Mouse (Mus musculus) MEL (cell line): ENCODE measurements around the gene Vcl. TPM values are rescaled to one million over a fixed set of nuclear protein-coding genes. Genes with fewer than 3 reads are reported as not detected.

Experiments
- DNase-seq: peaks from one replicate; pipeline ENCODE4 v3.0.0; 2011; ENCODE audit warnings: low read depth, low spot score
- H3K27ac ChIP-seq: 2 replicates; pipeline ENCODE4 v1.5.1; 2012; ENCODE audit warnings: low read depth, mild to moderate bottlenecking, control low read depth, low read length, moderate library complexity; ENCODE audit not compliant: control insufficient read depth
- H3K27me3 ChIP-seq, 2 experiments: fragments of 150-350 bp in 1 of 2; sonication (generic) in 1 of 2; 2 replicates each; pipeline ENCODE4 v1.6.1; 2012; ENCODE audit warnings: low read length in 2 of 2, mild to moderate bottlenecking in 2 of 2, improper control_type of control experiment in 1 of 2, moderate library complexity in 1 of 2; ENCODE audit not compliant: insufficient read depth in 2 of 2, control insufficient read depth in 1 of 2
- H3K36me3 ChIP-seq, 2 experiments: 2 replicates each; pipeline ENCODE4 v1.6.1; 2012 to 2014; ENCODE audit warnings: low read length in 2 of 2, improper control_type of control experiment in 1 of 2, inconsistent platforms in 1 of 2, mild to moderate bottlenecking in 1 of 2; ENCODE audit not compliant: insufficient read depth in 2 of 2, control insufficient read depth in 1 of 2
- H3K4me1 ChIP-seq, 2 experiments: fragments of 150-350 bp in 1 of 2; sonication (generic) in 1 of 2; 2 replicates each; pipeline ENCODE4 v1.6.1; 2012; ENCODE audit warnings: low read length in 2 of 2, improper control_type of control experiment in 1 of 2, mild to moderate bottlenecking in 1 of 2; ENCODE audit not compliant: insufficient read depth in 2 of 2, control insufficient read depth in 1 of 2
- H3K4me3 ChIP-seq, 2 experiments: fragments of 150-350 bp in 1 of 2; sonication (generic) in 1 of 2; 2 replicates each; pipeline ENCODE4 v1.5.1; 2012; ENCODE audit warnings: low read depth in 2 of 2, low read length in 2 of 2, mild to moderate bottlenecking in 2 of 2, moderate library complexity in 2 of 2, control low read depth in 1 of 2, improper control_type of control experiment in 1 of 2; ENCODE audit not compliant: control insufficient read depth in 1 of 2, insufficient read depth in 1 of 2
- H3K79me2 ChIP-seq: 2 replicates; pipeline ENCODE4 v1.6.1; 2012; ENCODE audit warnings: mild to moderate bottlenecking, low read length, moderate library complexity; ENCODE audit not compliant: control insufficient read depth, poor library complexity, insufficient read depth
- H3K9ac ChIP-seq: 2 replicates; pipeline ENCODE4 v1.6.1; 2012; ENCODE audit warnings: low read depth, mild to moderate bottlenecking, control low read depth, low read length, moderate library complexity; ENCODE audit not compliant: control insufficient read depth, poor library complexity, severe bottlenecking
- H3K9me3 ChIP-seq: fragments of 150-350 bp; sonication (generic); replicated peaks from 2 replicates; pipeline ENCODE4 v1.6.1; 2012; ENCODE audit warnings: mild to moderate bottlenecking, low read length, improper control_type of control experiment, moderate library complexity; ENCODE audit not compliant: insufficient read depth
- BHLHE40 ChIP-seq: IDR thresholded peaks from 2 replicates; pipeline ENCODE4 v1.6.1; 2012; ENCODE audit warnings: low read depth, mild to moderate bottlenecking, inconsistent platforms, low read length, improper control_type of control experiment, borderline replicate concordance
- CHD1 ChIP-seq: IDR thresholded peaks from 2 replicates; pipeline ENCODE4 v1.6.1; 2012; ENCODE audit warnings: low read depth, mild to moderate bottlenecking, inconsistent platforms, low read length, improper control_type of control experiment
- CHD2 ChIP-seq: IDR thresholded peaks from 2 replicates; pipeline ENCODE4 v1.6.1; 2011; ENCODE audit warnings: low read length, improper control_type of control experiment
- CTCF ChIP-seq, 3 experiments: IDR thresholded peaks in 2 of 3; conservative IDR thresholded peaks in 1 of 3; 2 replicates each; pipeline ENCODE4 v1.5.1; 2011 to 2012; ENCODE audit warnings: low read length in 3 of 3, low read depth in 2 of 3, mild to moderate bottlenecking in 2 of 3, improper control_type of control experiment in 1 of 3, inconsistent platforms in 1 of 3, mixed read lengths in 1 of 3, moderate library complexity in 1 of 3; ENCODE audit not compliant: control insufficient read depth in 1 of 3, insufficient read depth in 1 of 3, poor library complexity in 1 of 3, severe bottlenecking in 1 of 3
- E2F4 ChIP-seq: IDR thresholded peaks from 2 replicates; pipeline ENCODE4 v1.6.1; 2011; ENCODE audit warnings: low read depth, low read length, improper control_type of control experiment, borderline replicate concordance
- ELF1 ChIP-seq: IDR thresholded peaks from 2 replicates; pipeline ENCODE4 v1.6.1; 2014; ENCODE audit warnings: low read depth, mild to moderate bottlenecking, inconsistent platforms, low read length, improper control_type of control experiment, moderate library complexity
- EP300 ChIP-seq, 2 experiments: IDR thresholded peaks; 2 replicates each; pipeline ENCODE4 v1.6.1; 2011; ENCODE audit warnings: improper control_type of control experiment in 2 of 2, low read length in 2 of 2, low read depth in 1 of 2, mild to moderate bottlenecking in 1 of 2
- ETS1 ChIP-seq: IDR thresholded peaks from 2 replicates; pipeline ENCODE4 v1.6.1; 2012; ENCODE audit warnings: low read depth, mild to moderate bottlenecking, inconsistent platforms, low read length, improper control_type of control experiment, moderate library complexity
- GABPA ChIP-seq: IDR thresholded peaks from 2 replicates; pipeline ENCODE4 v1.6.1; 2012; ENCODE audit warnings: low read depth, mild to moderate bottlenecking, inconsistent platforms, low read length, improper control_type of control experiment, moderate library complexity
- GATA1 ChIP-seq: IDR thresholded peaks from 2 replicates; pipeline ENCODE4 v1.6.1; 2011; ENCODE audit warnings: low read depth, low read length, improper control_type of control experiment
- HCFC1 ChIP-seq: IDR thresholded peaks from 2 replicates; pipeline ENCODE4 v1.6.1; 2012; ENCODE audit warnings: low read depth, mild to moderate bottlenecking, inconsistent platforms, low read length, improper control_type of control experiment, moderate library complexity
- JUND ChIP-seq: IDR thresholded peaks from 2 replicates; pipeline ENCODE4 v1.6.1; 2011; ENCODE audit warnings: low read depth, mild to moderate bottlenecking, improper control_type of control experiment, low read length
- KAT2A ChIP-seq: conservative IDR thresholded peaks from 2 replicates; pipeline ENCODE4 v1.6.1; 2012; ENCODE audit warnings: low read depth, low read length, improper control_type of control experiment, inconsistent platforms
- MAFK ChIP-seq: IDR thresholded peaks from 2 replicates; pipeline ENCODE4 v1.6.1; 2011; ENCODE audit warnings: low read depth, mild to moderate bottlenecking, low read length, improper control_type of control experiment, borderline replicate concordance
- MAX ChIP-seq: IDR thresholded peaks from 2 replicates; pipeline ENCODE4 v1.6.1; 2011; ENCODE audit warnings: low read length, improper control_type of control experiment
- MAZ ChIP-seq: IDR thresholded peaks from 2 replicates; pipeline ENCODE4 v1.6.1; 2012; ENCODE audit warnings: low read depth, mild to moderate bottlenecking, inconsistent platforms, low read length, improper control_type of control experiment
- MEF2A ChIP-seq: IDR thresholded peaks from 2 replicates; pipeline ENCODE4 v1.6.1; 2014; ENCODE audit warnings: low read depth, mild to moderate bottlenecking, inconsistent platforms, low read length, improper control_type of control experiment; ENCODE audit not compliant: poor library complexity, insufficient replicate concordance, severe bottlenecking; ENCODE audit errors: extremely low read depth
- MXI1 ChIP-seq: IDR thresholded peaks from 2 replicates; pipeline ENCODE4 v1.6.1; 2011; ENCODE audit warnings: mild to moderate bottlenecking, low read depth, low read length, improper control_type of control experiment
- MYB ChIP-seq: IDR thresholded peaks from 2 replicates; pipeline ENCODE4 v1.6.1; 2011; ENCODE audit warnings: mild to moderate bottlenecking, low read depth, low read length, improper control_type of control experiment
- MYC ChIP-seq: IDR thresholded peaks from 2 replicates; pipeline ENCODE4 v1.6.1; 2011; ENCODE audit warnings: low read depth, mild to moderate bottlenecking, low read length, improper control_type of control experiment, moderate library complexity
- NELFE ChIP-seq: IDR thresholded peaks from 2 replicates; pipeline ENCODE4 v1.6.1; 2011; ENCODE audit warnings: low read depth, low read length, improper control_type of control experiment
- NRF1 ChIP-seq: IDR thresholded peaks from 2 replicates; pipeline ENCODE4 v1.6.1; 2014; ENCODE audit warnings: low read depth, mild to moderate bottlenecking, inconsistent platforms, low read length, improper control_type of control experiment, moderate library complexity; ENCODE audit not compliant: poor library complexity, insufficient read depth, severe bottlenecking
- POLR2A ChIP-seq, 2 experiments: IDR thresholded peaks; 2 replicates each; pipeline ENCODE4 v1.6.1; 2011 to 2012; ENCODE audit warnings: low read length in 2 of 2, mild to moderate bottlenecking in 2 of 2, control low read depth in 1 of 2, improper control_type of control experiment in 1 of 2, low read depth in 1 of 2, moderate library complexity in 1 of 2; ENCODE audit not compliant: control insufficient read depth in 1 of 2, insufficient read depth in 1 of 2, poor library complexity in 1 of 2
- POLR2AphosphoS2 ChIP-seq: IDR thresholded peaks from 2 replicates; pipeline ENCODE4 v1.6.1; 2011; ENCODE audit warnings: low read length, improper control_type of control experiment
- POLR2AphosphoS5 ChIP-seq: IDR thresholded peaks from 2 replicates; pipeline ENCODE4 v1.6.1; 2012; ENCODE audit warnings: low read depth, borderline replicate concordance, mild to moderate bottlenecking, inconsistent platforms, low read length, moderate library complexity, mixed read lengths
- RCOR1 ChIP-seq: IDR thresholded peaks from 2 replicates; pipeline ENCODE4 v1.6.1; 2012; ENCODE audit warnings: low read depth, mild to moderate bottlenecking, inconsistent platforms, low read length, improper control_type of control experiment
- SIN3A ChIP-seq: IDR thresholded peaks from 2 replicates; pipeline ENCODE4 v1.6.1; 2012; ENCODE audit warnings: low read length, improper control_type of control experiment, inconsistent platforms
- TAL1 ChIP-seq: IDR thresholded peaks from 2 replicates; pipeline ENCODE4 v1.6.1; 2012; ENCODE audit warnings: mild to moderate bottlenecking, inconsistent platforms, low read length, moderate library complexity, mixed read lengths
- TBP ChIP-seq: IDR thresholded peaks from 2 replicates; pipeline ENCODE4 v1.8.0; 2011; ENCODE audit warnings: low read depth, low read length, improper control_type of control experiment
- TCF12 ChIP-seq: IDR thresholded peaks from 2 replicates; pipeline ENCODE4 v1.6.1; 2014; ENCODE audit warnings: low read depth, mild to moderate bottlenecking, inconsistent platforms, low read length, improper control_type of control experiment, moderate library complexity
- UBTF ChIP-seq: IDR thresholded peaks from 2 replicates; pipeline ENCODE4 v1.6.1; 2012; ENCODE audit warnings: low read depth, mild to moderate bottlenecking, inconsistent platforms, low read length, improper control_type of control experiment, moderate library complexity, borderline replicate concordance; ENCODE audit not compliant: insufficient read depth
- ZKSCAN1 ChIP-seq: IDR thresholded peaks from 2 replicates; pipeline ENCODE4 v1.6.1; 2012; ENCODE audit warnings: low read depth, mild to moderate bottlenecking, inconsistent platforms, low read length, improper control_type of control experiment, moderate library complexity
- ZNF384 ChIP-seq: IDR thresholded peaks from 2 replicates; pipeline ENCODE4 v1.6.1; 2012; ENCODE audit warnings: low read depth, mild to moderate bottlenecking, inconsistent platforms, low read length, improper control_type of control experiment
- polyA plus RNA-seq, 2 experiments: library from polyadenylated mRNA; stranded (reverse) in 1 of 2; unstranded in 1 of 2; fragments of >175 nt in 1 of 2; fragments of >200 nt in 1 of 2; gene quantifications; 2 replicates each; pipeline versions ENCODE4 v1.2.1 to v1.2.4; 2012; ENCODE audit warnings: low replicate concordance in 2 of 2, low read depth in 1 of 2; ENCODE audit not compliant: insufficient read length in 2 of 2, insufficient read depth in 1 of 2, missing spikeins in 1 of 2
- total RNA-seq: library from RNA; depleted of rRNA; stranded (reverse); fragments of 300-350 nt; gene quantifications from 2 replicates; pipeline ENCODE4 v1.2.3, GENCODE M21; 2012

The Vcl gene
- total and polyA plus RNA-seq, 3 experiments, result 11.7 to 30.3 TPM; not detected in 1

DNA sequence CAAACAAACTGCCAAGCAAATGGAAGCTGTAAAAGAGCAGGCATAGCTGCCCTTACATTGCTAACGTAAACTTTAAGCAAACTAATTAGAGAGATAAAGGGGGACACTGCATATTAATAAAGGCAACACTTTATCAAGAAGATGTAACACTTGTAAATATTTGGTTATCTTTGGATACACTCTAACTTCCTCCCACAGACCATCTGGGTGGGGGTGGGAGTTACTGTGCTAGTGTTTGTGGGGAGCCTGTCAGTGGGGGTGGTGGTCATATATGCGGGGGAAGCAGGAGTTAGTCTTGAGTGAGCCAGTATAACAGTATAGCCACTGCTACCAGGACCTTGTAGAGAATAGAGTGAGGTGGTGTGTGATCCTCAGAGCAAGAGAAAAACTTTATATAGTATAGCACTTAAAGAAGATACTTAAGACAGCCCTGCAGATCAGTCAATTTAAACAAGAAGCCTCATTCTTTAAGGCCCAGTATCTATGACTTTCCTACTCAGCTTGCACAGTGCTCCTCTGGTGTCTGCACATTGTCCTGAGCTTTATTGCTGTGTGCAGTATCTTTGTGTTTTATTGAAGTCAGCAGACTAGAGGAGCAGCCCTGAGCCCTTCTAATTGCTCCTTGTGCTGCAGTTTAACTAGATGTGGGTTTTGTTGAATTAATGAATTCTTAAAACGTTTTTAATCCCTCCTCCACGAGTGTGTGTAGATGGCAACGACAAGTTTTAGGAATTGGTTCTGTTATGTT is 133.7 kb downstream of the Vcl start (continued):
- no peak for TF ChIP-seq JUND
- no peak for TF ChIP-seq ELF1
- no peak for TF ChIP-seq GABPA
- no peak for TF ChIP-seq CTCF (IDR thresholded peaks at IDR 0.05 in 2 of 3, conservative IDR thresholded peaks at IDR 0.05 in 1 of 3; ENCODE audit: control insufficient read depth in 1 of 3, insufficient read depth in 1 of 3, low read depth in 2 of 3, low read length in 3 of 3, poor library complexity in 1 of 3, severe bottlenecking in 1 of 3)
- TF ChIP-seq GATA1, result peak; percentile 53; the same call in 1 of the 2 replicates
- no peak for TF ChIP-seq HCFC1
- TF ChIP-seq CHD2, result no peak
- TF ChIP-seq NELFE, result no peak
- TF ChIP-seq ETS1, result peak; percentile 83
- TF ChIP-seq MEF2A, result no peak
- TF ChIP-seq POLR2AphosphoS2, result no peak
- TF ChIP-seq MXI1, result 0 out of 2 replicates have a peak, but pooled peaks have one; percentile 24

DNA sequence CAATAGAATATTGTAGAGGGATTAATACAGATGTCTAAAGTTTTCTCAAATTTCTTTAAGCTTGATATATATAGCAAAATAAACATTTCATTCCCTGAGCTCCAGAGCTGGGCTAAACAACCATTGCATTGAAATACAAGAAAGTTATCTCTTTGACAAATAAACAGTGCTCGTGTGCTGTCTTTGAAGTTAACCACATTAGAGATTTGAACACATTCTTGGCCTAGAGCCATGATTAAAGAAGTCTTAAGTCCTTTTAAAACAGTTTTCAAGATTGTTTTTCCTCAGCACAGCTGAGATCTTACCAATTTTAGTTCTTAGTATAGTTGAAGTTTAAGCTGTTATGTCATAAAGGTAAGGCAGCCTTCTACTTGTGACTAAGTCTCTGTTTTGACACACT is 135.1 kb downstream of the Vcl start:
- no peak overlapping the region; the same call in 1 of the 2 replicates for H3K27ac ChIP-seq
- H3K9me3 ChIP-seq, result no peaks in the 10 kb centered on the region
- peak; percentile 81 for DNase-seq
- peaks cover 4% of the 10 kb centered on the region; the same call in 1 of the 2 replicates for H3K79me2 ChIP-seq
- peaks cover 0 to 60% of the 10 kb centered on the region in 2 experiments; a peak in 2 of 4 replicates for H3K36me3 ChIP-seq
- peak overlapping the region in 1 of 2 experiments; percentile 29; a peak in 2 of 4 replicates for H3K4me3 ChIP-seq
- H3K9ac ChIP-seq, result no peak overlapping the region; the same call in 1 of the 2 replicates
- peaks cover 23 to 43% of the 10 kb centered on the region in 2 experiments for H3K4me1 ChIP-seq
- no peaks in the 10 kb centered on the region for H3K27me3 ChIP-seq
- TF ChIP-seq MAFK (no peak), BHLHE40 (peak; percentile 97), TBP (no peak), MXI1 (peak; percentile 82), ETS1 (peak; percentile 81), MYB (peak; percentile 66; the same call in 1 of the 2 replicates), E2F4 (no peak), MYC (peak; percentile 75; the same call in 1 of the 2 replicates), ELF1 (no peak), TAL1 (peak; percentile 17; the same call in 1 of the 2 replicates), UBTF (no peak), RCOR1 (peak; percentile 98), ZKSCAN1 (no peak), GATA1 (peak; percentile 76), MAX (0 out of 2 replicates have a peak, but pooled peaks have one; percentile 43), NRF1 (no peak), TCF12 (peak; percentile 69), POLR2A (IDR thresholded peaks at IDR 0.05; ENCODE audit: control insufficient read depth in 1 of 2, insufficient read depth in 1 of 2, low read depth in 1 of 2, low read length in 2 of 2, poor library complexity in 1 of 2) (no peak), SIN3A (peak; percentile 83), MAZ (no peak), POLR2AphosphoS5 (no peak), EP300 (IDR thresholded peaks at IDR 0.05; ENCODE audit: low read depth in 1 of 2, low read length in 2 of 2) (peak; percentile 79 to 82), CHD1 (no peak), KAT2A (no peak), HCFC1 (peak; percentile 37; the same call in 1 of the 2 replicates), ZNF384 (no peak)
